ENCODE assay signal across 27 mouse cellular contexts in the genomic region with DNA sequence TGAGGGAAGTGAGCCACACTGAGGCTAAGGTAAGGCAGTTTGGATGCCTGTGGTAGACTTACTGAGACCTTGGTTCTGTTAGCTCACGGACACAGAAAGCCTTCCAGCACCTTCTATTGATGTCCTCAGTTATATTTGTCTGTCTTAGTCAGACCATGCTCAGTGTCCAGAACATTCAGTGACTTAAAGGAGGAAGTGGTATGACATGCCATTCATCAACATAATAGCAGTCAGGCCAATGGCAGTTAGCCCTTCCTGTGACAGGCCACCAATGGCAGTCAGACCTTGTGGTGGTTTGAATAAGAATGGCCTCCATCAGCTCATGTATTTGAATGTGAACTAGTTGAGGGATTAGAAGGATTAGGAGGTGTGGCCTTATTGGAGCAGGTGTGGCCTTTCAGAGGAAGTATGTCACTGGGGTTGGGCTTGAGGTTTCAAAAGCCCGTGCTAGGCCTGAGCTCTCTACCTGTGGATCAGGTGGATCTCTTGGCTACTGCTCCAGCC.
"Had no signal": no experiment of that assay in that cellular context is flagged by ENCODE, and none has a peak within 500 bp of the region (broad histone marks: within the 10 kb centered on the region; RNA-seq: fewer than 3 reads in every experiment).

No protein-coding gene starts in this region.

- H3K27me3 ChIP-seq: heart, embryonic 12.5 days; hindbrain, embryonic 12.5 days; hindbrain, embryonic 15.5 days; kidney, embryonic 15.5 days; limb, embryonic 12.5 days; liver, embryonic 13.5 days had no signal

- H3K9ac ChIP-seq: heart, embryonic 12.5 days; hindbrain, embryonic 12.5 days; hindbrain, embryonic 15.5 days; kidney, embryonic 15.5 days; limb, embryonic 12.5 days; liver, embryonic 13.5 days had no signal

- DNase-seq: gastrocnemius, adult 2 months; gastrocnemius, postnatal 10 days; gastrocnemius, postnatal 25 days; heart, adult 18-20 months; heart, postnatal 10 days; heart, postnatal 4 days; kidney, adult 11 months; kidney, adult 2 months; kidney, adult 9 months; kidney, postnatal 14 days; kidney, postnatal 36 days; layer of hippocampus, adult 9-11 months; layer of hippocampus, postnatal 36 days; liver; liver, embryonic 13.5 days had no signal

- ATAC-seq: hindbrain, postnatal 0 days; intestine, embryonic 16.5 days had no signal

- H3K4me1 ChIP-seq: heart, embryonic 10.5 days; heart, embryonic 12.5 days; hindbrain, embryonic 10.5 days; hindbrain, embryonic 12.5 days; hindbrain, embryonic 15.5 days; kidney, embryonic 15.5 days; limb, embryonic 10.5 days; limb, embryonic 12.5 days; liver, embryonic 13.5 days had no signal

- H3K9me3 ChIP-seq: hindbrain, embryonic 15.5 days; kidney, embryonic 15.5 days; liver, embryonic 13.5 days had no signal

- H3K36me3 ChIP-seq: hindbrain, embryonic 15.5 days; liver, embryonic 13.5 days had no signal

- H3K4me3 ChIP-seq: gastrocnemius, adult 2 months; heart, embryonic 10.5 days; heart, embryonic 12.5 days; hindbrain, embryonic 10.5 days; hindbrain, embryonic 12.5 days; hindbrain, embryonic 15.5 days; kidney, embryonic 15.5 days; limb, embryonic 10.5 days; limb, embryonic 12.5 days; liver, embryonic 13.5 days had no signal

- H3K27ac ChIP-seq: gastrocnemius, adult 2 months; heart, embryonic 10.5 days; hindbrain, embryonic 10.5 days; hindbrain, embryonic 12.5 days; hindbrain, embryonic 15.5 days; hindbrain, postnatal 0 days; kidney, embryonic 15.5 days; kidney, postnatal 0 days; limb, embryonic 10.5 days; limb, embryonic 12.5 days; liver, embryonic 13.5 days had no signal

- H3K4me2 ChIP-seq: heart, embryonic 12.5 days; hindbrain, embryonic 12.5 days; hindbrain, embryonic 15.5 days; kidney, embryonic 15.5 days; limb, embryonic 12.5 days; liver, embryonic 11.5 days; liver, embryonic 13.5 days had no signal
